Mouse (Mus musculus): Measurements from ENCODE around the gene Gm12888. TPM values are rescaled to one million over a fixed set of nuclear protein-coding genes. Genes with fewer than 3 reads are reported as not detected.
"Not testable (repeated sequence)": the region's sequence is repeated elsewhere in the genome, so short reads cannot be mapped to it uniquely, and the experiment has no call there.

The Gm12888 gene
- total RNA-seq (2021): not detected

GRCm38 (mm10) chr4:121324817-121325216 is at the start of gene Gm12888:
Gene Gm12888, minus strand, starts transcription at chr4:121324917.
- DNase-seq: not testable (repeated sequence)

Other genes with a start within 250 kb of the Gm12888 start
- gene Zmpste24, start 226.7 kb downstream of the Gm12888 start, total RNA-seq (2021): 10 to 100 TPM; 23.1 to 26.3 TPM
- not detected for gene Tmco2, start 215.7 kb downstream of the Gm12888 start, total RNA-seq (2021)
- gene Rlf, start 109.8 kb downstream of the Gm12888 start, total RNA-seq (2021): 10 to 100 TPM; 31.5 to 36.5 TPM
- not detected for gene Gm12886, start 98.2 kb upstream of the Gm12888 start, total RNA-seq (2021)

Measured in layer of hippocampus, postnatal 36 days (tissue).